Mouse (Mus musculus) forebrain, embryonic 14.5 days (tissue): ENCODE measurements at regions not wholly inside any gene's neighbourhood (a gene's known extent, or its start where the extent isn't known, plus 50 kb on each side); places are given as distances from the start of the nearest gene placed in this dataset.

ENCODE experiments used
- ATAC-seq: fragments of 200-750 bp; cut with Nextera tagmentation; 2 replicates; pipeline ENCODE4 v1.8.0; 2017; ENCODE audit warnings: mild to moderate bottlenecking, moderate library complexity
- DNase-seq: peaks from one replicate; pipeline ENCODE4 v3.0.0-alpha.2; 2015; ENCODE audit warnings: low spot score
- H3K27ac ChIP-seq: fragments of 300-500 bp; sonication (generic); 2 replicates; pipeline ENCODE4 v1.5.1; 2014; ENCODE audit warnings: low read depth, mild to moderate bottlenecking, control low read depth, low read length, moderate library complexity
- H3K27me3 ChIP-seq: fragments of 300-500 bp; sonication (generic); replicated peaks from 2 replicates; pipeline ENCODE4 v1.6.1; 2014; ENCODE audit warnings: low read length, control low read depth, mixed read lengths; ENCODE audit not compliant: control insufficient read depth, insufficient read depth
- H3K36me3 ChIP-seq: fragments of 300-500 bp; sonication (generic); 2 replicates; pipeline ENCODE4 v1.6.1; 2014; ENCODE audit warnings: low read length, control low read depth; ENCODE audit not compliant: control insufficient read depth, insufficient read depth
- H3K4me1 ChIP-seq: fragments of 300-500 bp; sonication (generic); 2 replicates; pipeline ENCODE4 v1.6.1; 2014; ENCODE audit warnings: antibody characterized with exemption, low read length, control low read depth; ENCODE audit not compliant: control insufficient read depth, insufficient read depth
- H3K4me2 ChIP-seq: fragments of 300-500 bp; sonication (generic); 2 replicates; pipeline ENCODE4 v1.6.1; 2014; ENCODE audit warnings: mild to moderate bottlenecking, control low read depth, low read length
- H3K4me3 ChIP-seq: fragments of 300-500 bp; sonication (generic); 2 replicates; pipeline ENCODE4 v1.5.1; 2014; ENCODE audit warnings: low read depth, low read length, control low read depth
- H3K9ac ChIP-seq: fragments of 300-500 bp; sonication (generic); 2 replicates; pipeline ENCODE4 v1.6.1; 2014; ENCODE audit warnings: mild to moderate bottlenecking, low read length, control low read depth, moderate library complexity
- H3K9me3 ChIP-seq: fragments of 300-500 bp; sonication (generic); replicated peaks from 2 replicates; pipeline ENCODE4 v1.6.1; 2016; ENCODE audit warnings: low read length, control low read depth, mixed read lengths; ENCODE audit not compliant: control insufficient read depth
- WGBS: fragments of 180-500 bp; shearing (Covaris S2); extraction: QIAGEN DNeasy Blood & Tissue Kit; methylation state at CpG from one replicate; pipeline ENCODE4 v1.1.7; 2014; 5-methylcytosine and 5-hydroxymethylcytosine counted together

- Histone ChIP-seq H3K4me2 (no peak overlapping the region), H3K36me3 (no peaks in the 10 kb centered on the region), H3K9me3 (no peaks in the 10 kb centered on the region), H3K4me1 (no peaks in the 10 kb centered on the region), H3K4me3 (no peak overlapping the region), H3K9ac (no peak overlapping the region), H3K27ac (no peak overlapping the region), H3K27me3 (no peaks in the 10 kb centered on the region)
- DNase-seq: no peak
- WGBS: 44% methylated on average over 1 of the region's 1 CpGs
- no peak for ATAC-seq
Measured at GRCm38 (mm10) chr1:15958661-15959060, 134.5 kb downstream of the 4930444P10Rik start.

GRCm38 (mm10) chr1:15943662-15944061 is 149.5 kb downstream of the 4930444P10Rik start:
- DNase-seq (no peak), ATAC-seq (no peak)
- no peak overlapping the region for H3K27ac ChIP-seq
- H3K9me3 ChIP-seq: no peaks in the 10 kb centered on the region
- H3K36me3 ChIP-seq: no peaks in the 10 kb centered on the region
- no peaks in the 10 kb centered on the region for H3K4me1 ChIP-seq
- H3K4me2 ChIP-seq: no peak overlapping the region
- WGBS: 84% methylated on average over 4 of the region's 4 CpGs
- H3K27me3 ChIP-seq: no peaks in the 10 kb centered on the region
- H3K9ac ChIP-seq: no peak overlapping the region
- H3K4me3 ChIP-seq: no peak overlapping the region

GRCm38 (mm10) chr1:15943041-15943440 is 150.1 kb downstream of the 4930444P10Rik start:
- H3K4me1 ChIP-seq: no peaks in the 10 kb centered on the region
- no peak overlapping the region for H3K27ac ChIP-seq
- no peak overlapping the region for H3K9ac ChIP-seq
- H3K4me3 ChIP-seq: no peak overlapping the region
- ATAC-seq (no peak), DNase-seq (no peak)
- H3K36me3 ChIP-seq: no peaks in the 10 kb centered on the region
- 54% methylated on average over 1 of the region's 1 CpGs for WGBS
- no peaks in the 10 kb centered on the region for H3K9me3 ChIP-seq
- no peaks in the 10 kb centered on the region for H3K27me3 ChIP-seq
- H3K4me2 ChIP-seq: no peak overlapping the region
